Mouse (Mus musculus): ENCODE measurements around the gene Cxcr5. TPM values are rescaled to one million over a fixed set of nuclear protein-coding genes. Genes with fewer than 3 reads are reported as not detected.

Gene Cxcr5
- polyA plus RNA-seq, 1 experiment: not detected

DNA sequence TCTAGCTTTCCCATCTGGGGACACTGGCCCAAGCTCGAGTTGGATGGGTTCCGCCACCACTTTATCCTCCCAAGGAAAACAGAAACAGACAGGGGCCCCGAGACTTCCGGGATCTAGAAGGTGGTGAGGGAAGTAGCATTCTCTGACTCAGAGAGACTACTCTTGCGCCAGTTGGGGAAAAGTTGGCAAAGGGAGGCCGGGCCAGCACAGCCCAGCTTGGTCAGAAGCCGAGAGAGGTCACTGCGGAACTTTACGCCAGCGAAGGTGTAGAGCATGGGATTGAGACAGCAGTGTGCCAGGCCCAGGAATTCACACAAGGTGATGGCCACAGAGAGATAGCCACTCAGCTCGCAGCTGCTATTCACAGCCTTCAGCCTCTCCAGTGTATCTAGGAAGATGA lies 48.6 kb downstream of the Cxcr5 start:
- Histone ChIP-seq H3K27ac (ENCODE audit: insufficient read depth, low read length) (no peak overlapping the region), H3K4me1 (ENCODE audit: control insufficient read depth, insufficient read depth, low read length) (peaks cover 3% of the 10 kb centered on the region), H3K36me3 (ENCODE audit: control insufficient read depth, insufficient read depth, low read length, poor library complexity, severe bottlenecking) (no peaks in the 10 kb centered on the region), H3K4me3 (ENCODE audit: low read depth, low read length) (no peak overlapping the region), H3K9me3 (replicated peaks; ENCODE audit: control insufficient read depth, insufficient read depth, low read length, poor library complexity, severe bottlenecking) (no peaks in the 10 kb centered on the region), H3K27me3 (ENCODE audit: control insufficient read depth, insufficient read depth, low read length, poor library complexity, severe bottlenecking) (no peaks in the 10 kb centered on the region), H3K9ac (ENCODE audit: low read depth, poor library complexity, severe bottlenecking) (no peak overlapping the region)
- TF ChIP-seq CTCF (IDR thresholded peaks at IDR 0.05; ENCODE audit: low read depth, low read length) (no peak), POLR2A (IDR thresholded peaks at IDR 0.05; ENCODE audit: insufficient read depth, low read length) (no peak), EP300 (IDR thresholded peaks at IDR 0.05; ENCODE audit: insufficient read depth, low read depth, low read length) (no peak)

- Histone ChIP-seq H3K36me3 (ENCODE audit: control insufficient read depth, insufficient read depth, low read length, poor library complexity, severe bottlenecking) (no peaks in the 10 kb centered on the region), H3K9ac (ENCODE audit: low read depth, poor library complexity, severe bottlenecking) (no peak overlapping the region)
Observed at GRCm38 (mm10) chr9:44512717-44513003, 49.0 kb downstream of the Cxcr5 start.

GRCm38 (mm10) chr9:44511935-44512716 lies 49.6 kb downstream of the Cxcr5 start:
- H3K27me3 ChIP-seq (ENCODE audit: control insufficient read depth, insufficient read depth, low read length, poor library complexity, severe bottlenecking): no peaks in the 10 kb centered on the region
- no peak overlapping the region for H3K9ac ChIP-seq (ENCODE audit: low read depth, poor library complexity, severe bottlenecking)
- H3K27ac ChIP-seq (ENCODE audit: insufficient read depth, low read length): no peak overlapping the region
- TF ChIP-seq POLR2A (IDR thresholded peaks at IDR 0.05; ENCODE audit: insufficient read depth, low read length) (no peak), EP300 (IDR thresholded peaks at IDR 0.05; ENCODE audit: insufficient read depth, low read depth, low read length) (no peak), CTCF (IDR thresholded peaks at IDR 0.05; ENCODE audit: low read depth, low read length) (no peak)
- H3K36me3 ChIP-seq (ENCODE audit: control insufficient read depth, insufficient read depth, low read length, poor library complexity, severe bottlenecking): no peaks in the 10 kb centered on the region
- peaks cover 3% of the 10 kb centered on the region for H3K4me1 ChIP-seq (ENCODE audit: control insufficient read depth, insufficient read depth, low read length)
- no peaks in the 10 kb centered on the region for H3K9me3 ChIP-seq (replicated peaks; ENCODE audit: control insufficient read depth, insufficient read depth, low read length, poor library complexity, severe bottlenecking)
- no peak overlapping the region for H3K4me3 ChIP-seq (ENCODE audit: low read depth, low read length)

More at GRCm38 (mm10) chr9:44512717-44513003, 49.0 kb downstream of the Cxcr5 start:
- Histone ChIP-seq H3K4me1 (ENCODE audit: control insufficient read depth, insufficient read depth, low read length) (peaks cover 3% of the 10 kb centered on the region), H3K9me3 (replicated peaks; ENCODE audit: control insufficient read depth, insufficient read depth, low read length, poor library complexity, severe bottlenecking) (no peaks in the 10 kb centered on the region), H3K27ac (ENCODE audit: insufficient read depth, low read length) (no peak overlapping the region), H3K27me3 (ENCODE audit: control insufficient read depth, insufficient read depth, low read length, poor library complexity, severe bottlenecking) (no peaks in the 10 kb centered on the region), H3K4me3 (ENCODE audit: low read depth, low read length) (no peak overlapping the region)
- TF ChIP-seq EP300 (IDR thresholded peaks at IDR 0.05; ENCODE audit: insufficient read depth, low read depth, low read length) (no peak), CTCF (IDR thresholded peaks at IDR 0.05; ENCODE audit: low read depth, low read length) (no peak), POLR2A (IDR thresholded peaks at IDR 0.05; ENCODE audit: insufficient read depth, low read length) (no peak)

- Histone ChIP-seq H3K9me3 (replicated peaks; ENCODE audit: control insufficient read depth, insufficient read depth, low read length, poor library complexity, severe bottlenecking) (no peaks in the 10 kb centered on the region), H3K4me1 (ENCODE audit: control insufficient read depth, insufficient read depth, low read length) (peaks cover 3% of the 10 kb centered on the region), H3K36me3 (ENCODE audit: control insufficient read depth, insufficient read depth, low read length, poor library complexity, severe bottlenecking) (no peaks in the 10 kb centered on the region), H3K4me3 (ENCODE audit: low read depth, low read length) (no peak overlapping the region), H3K27me3 (ENCODE audit: control insufficient read depth, insufficient read depth, low read length, poor library complexity, severe bottlenecking) (no peaks in the 10 kb centered on the region), H3K9ac (ENCODE audit: low read depth, poor library complexity, severe bottlenecking) (no peak overlapping the region), H3K27ac (ENCODE audit: insufficient read depth, low read length) (no peak overlapping the region)
- TF ChIP-seq EP300 (IDR thresholded peaks at IDR 0.05; ENCODE audit: insufficient read depth, low read depth, low read length): no peak
- TF ChIP-seq POLR2A (IDR thresholded peaks at IDR 0.05; ENCODE audit: insufficient read depth, low read length): no peak
- TF ChIP-seq CTCF (IDR thresholded peaks at IDR 0.05; ENCODE audit: low read depth, low read length): no peak
Observed at GRCm38 (mm10) chr9:44510872-44511601, 50.6 kb downstream of the Cxcr5 start.

GRCm38 (mm10) chr9:44510355-44510871 lies 51.3 kb downstream of the Cxcr5 start:
- Histone ChIP-seq H3K4me3 (ENCODE audit: low read depth, low read length) (no peak overlapping the region), H3K9ac (ENCODE audit: low read depth, poor library complexity, severe bottlenecking) (peak overlapping the region; percentile 56; the same call in 1 of the 2 replicates)

More at GRCm38 (mm10) chr9:44510355-44510871, 51.3 kb downstream of the Cxcr5 start:
- H3K27ac ChIP-seq (ENCODE audit: insufficient read depth, low read length): no peak overlapping the region
- no peaks in the 10 kb centered on the region for H3K27me3 ChIP-seq (ENCODE audit: control insufficient read depth, insufficient read depth, low read length, poor library complexity, severe bottlenecking)
- no peaks in the 10 kb centered on the region for H3K9me3 ChIP-seq (replicated peaks; ENCODE audit: control insufficient read depth, insufficient read depth, low read length, poor library complexity, severe bottlenecking)
- TF ChIP-seq EP300 (IDR thresholded peaks at IDR 0.05; ENCODE audit: insufficient read depth, low read depth, low read length): no peak
- TF ChIP-seq CTCF (IDR thresholded peaks at IDR 0.05; ENCODE audit: low read depth, low read length): no peak
- TF ChIP-seq POLR2A (IDR thresholded peaks at IDR 0.05; ENCODE audit: insufficient read depth, low read length): no peak
- peaks cover under 1% of the 10 kb centered on the region for H3K4me1 ChIP-seq (ENCODE audit: control insufficient read depth, insufficient read depth, low read length)
- H3K36me3 ChIP-seq (ENCODE audit: control insufficient read depth, insufficient read depth, low read length, poor library complexity, severe bottlenecking): no peaks in the 10 kb centered on the region
